Mouse (Mus musculus) layer of hippocampus, postnatal 36 days (tissue): ENCODE data around the gene Junb. TPM values are rescaled to one million over a fixed set of nuclear protein-coding genes. Genes with fewer than 3 reads are reported as not detected.

Experiments used
- DNase-seq, 2 experiments: peaks; one replicate each; pipeline ENCODE4 v3.0.0; 2022
- microRNA-seq, 2 experiments: library from miRNA; unstranded; fragments of <30 nt; microRNA quantifications; one replicate each; pipeline ENCODE4 v1.2.0; 2021
- total RNA-seq, 2 experiments: library from RNA; stranded (reverse); gene quantifications; 2 replicates each; pipeline ENCODE4 v1.2.3; 2021

The Junb gene
- total RNA-seq, 2 experiments from 2014 or later: 59.9 to 73.6 TPM

- no peak for DNase-seq
These were observed 40.7 kb downstream of the Junb start for GRCm38 (mm10) chr8:84937620-84938485.

DNA sequence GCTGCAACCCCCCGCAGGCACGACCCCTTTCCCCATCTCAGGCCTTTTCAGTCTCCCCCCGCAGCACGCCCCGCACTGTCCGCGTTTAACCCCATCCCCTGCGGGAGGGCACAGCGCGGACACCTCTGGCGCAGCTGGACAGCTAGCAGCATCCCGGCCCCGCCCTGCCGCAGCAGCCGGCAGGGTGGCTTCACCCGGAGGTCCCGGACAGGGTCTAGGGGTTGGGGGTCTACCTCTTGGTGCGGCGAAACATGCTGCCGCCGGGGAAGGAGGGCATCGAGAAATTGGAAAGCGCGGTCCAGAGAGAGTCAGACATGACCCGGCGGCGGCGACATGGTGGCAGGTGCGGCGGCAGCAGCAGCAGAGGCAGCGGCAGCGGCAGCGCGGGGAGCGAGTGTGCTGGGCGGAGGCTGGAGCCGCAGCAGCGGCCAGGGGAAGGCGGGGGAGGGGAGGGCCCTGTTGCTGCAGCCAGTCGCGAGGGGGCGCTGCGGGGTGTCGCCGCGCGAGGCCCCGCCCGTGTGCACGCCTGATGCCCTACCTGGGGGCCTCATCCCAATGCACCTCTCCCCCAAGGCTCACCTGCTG, 41.5 kb downstream of the Junb start, which contains the start of gene Mast1:
Mast1 (minus strand) TSS at position 398 of the 585 bp plus-strand sequence.
- DNase-seq: peak; percentile 68 to 72

GRCm38 (mm10) chr8:84936041-84936961, 42.2 kb downstream of the Junb start:
- no peak for DNase-seq

DNA sequence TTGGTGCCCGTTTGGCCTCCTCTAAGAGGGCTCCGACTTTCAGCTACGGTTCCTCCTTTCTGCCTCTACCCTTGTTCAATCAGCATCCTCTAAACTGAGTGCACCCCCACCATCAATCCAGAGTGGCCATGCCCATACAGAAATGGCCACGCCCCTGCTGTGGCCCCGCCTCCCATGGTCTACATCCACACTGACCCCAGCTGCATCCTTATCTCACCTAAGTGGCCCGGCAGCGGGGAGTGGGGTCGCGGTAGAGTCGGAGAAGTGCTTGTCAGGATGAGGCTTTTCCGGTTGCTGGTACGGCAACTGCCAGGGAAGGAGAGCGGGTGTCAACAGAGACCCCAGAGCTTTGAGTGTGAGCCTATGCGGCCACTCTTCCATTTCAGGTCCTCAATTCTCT, 43.0 kb downstream of the Junb start:
- DNase-seq: no peak

- no peak for DNase-seq
These were observed 43.7 kb downstream of the Junb start for GRCm38 (mm10) chr8:84934860-84935259.

DNA sequence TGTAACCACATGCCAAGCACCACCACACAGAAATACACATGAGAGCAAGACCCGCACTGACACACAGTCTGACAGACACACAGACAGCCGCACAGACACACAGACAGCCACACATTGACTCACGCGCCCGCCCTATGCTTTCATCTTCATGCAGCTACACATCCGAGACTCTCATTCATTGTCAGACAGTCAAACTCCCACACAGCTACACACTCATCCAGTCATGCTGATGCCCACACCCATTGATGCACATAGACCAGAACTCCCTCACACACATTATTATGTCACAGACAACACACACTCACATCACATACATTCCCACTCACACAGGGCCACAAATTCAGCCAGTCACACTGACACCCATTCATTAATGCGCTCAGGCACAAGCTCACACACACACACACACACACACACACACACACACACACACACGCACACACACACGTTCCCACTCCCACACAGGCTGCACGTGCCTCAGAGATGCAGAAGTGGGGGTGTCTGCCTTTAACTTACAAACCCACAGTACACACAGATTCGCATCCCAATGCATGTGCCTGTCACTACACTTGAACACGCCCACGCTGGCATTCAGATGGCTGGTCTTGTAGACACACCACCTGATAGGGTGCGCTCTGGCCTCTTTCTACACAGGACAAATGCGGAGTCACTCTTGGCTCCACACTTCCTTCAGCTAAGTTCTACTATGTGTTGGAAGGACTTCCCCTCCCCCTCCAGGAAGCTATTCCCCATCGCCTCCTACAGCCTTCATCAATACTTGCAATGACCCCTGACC, 44.6 kb downstream of the Junb start:
- no peak for DNase-seq

GRCm38 (mm10) chr8:84930582-84930981, 47.9 kb downstream of the Junb start:
- DNase-seq: no peak

DNA sequence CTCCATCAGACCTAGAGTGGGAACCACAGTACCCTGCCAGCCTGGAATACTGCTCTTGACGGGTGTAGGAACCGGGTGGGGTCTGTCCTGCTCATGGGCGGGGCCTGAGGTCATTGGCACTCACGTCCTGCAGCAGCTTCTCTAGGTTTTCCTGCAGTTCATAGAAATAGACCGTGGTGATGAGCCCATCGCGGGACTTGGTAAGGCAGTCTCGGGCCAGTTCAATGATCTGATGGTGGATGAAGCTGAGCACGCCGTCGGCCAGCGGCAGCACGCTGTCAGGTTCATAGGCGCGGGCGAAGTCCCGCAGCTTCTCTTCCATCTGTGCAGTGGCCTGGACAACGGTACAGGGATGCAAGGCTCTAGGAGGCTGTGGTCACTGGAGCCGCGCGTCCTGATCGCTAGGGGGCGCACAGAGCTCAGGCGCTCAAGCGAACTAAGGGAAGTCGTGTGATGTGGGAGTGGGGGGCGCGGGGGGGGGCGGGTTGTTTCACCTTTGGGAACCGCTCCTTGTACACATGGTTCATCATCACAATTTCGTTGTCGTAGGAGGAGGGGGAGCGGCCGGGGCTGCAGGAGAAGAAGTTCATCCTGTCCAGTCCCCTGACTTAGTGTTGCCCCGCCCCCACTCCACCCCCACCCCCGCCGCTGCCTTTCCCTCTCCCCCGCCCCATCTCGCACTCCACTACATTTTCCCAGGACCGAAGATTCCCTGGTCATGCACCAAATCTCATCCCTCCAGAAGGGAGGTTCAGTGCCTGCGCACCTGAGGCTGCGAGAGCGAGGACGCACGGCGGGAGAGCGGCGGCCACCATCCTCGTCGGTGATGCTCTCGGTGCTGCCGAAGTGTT, 49.8 kb downstream of the Junb start:
- peak in 1 of 2 experiments; percentile 57 for DNase-seq

DNA sequence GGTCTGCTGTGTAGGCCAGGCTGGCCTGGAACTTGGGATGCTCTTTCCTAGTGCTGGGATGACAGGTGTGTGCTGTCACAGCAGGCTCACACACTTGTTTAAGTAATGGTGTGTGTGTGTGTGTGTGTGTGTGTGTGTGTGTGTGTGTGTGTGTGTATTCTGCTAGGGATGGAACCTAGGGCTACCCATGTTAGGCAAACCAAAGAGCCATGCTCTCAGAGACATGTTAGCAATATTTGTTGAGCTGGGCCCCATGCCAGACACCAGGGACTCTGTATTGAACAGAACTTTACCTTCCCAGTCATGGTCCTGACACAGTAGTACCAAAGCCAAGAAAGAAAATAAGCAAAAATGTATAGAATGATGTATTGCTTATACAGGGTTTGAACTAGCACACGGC, 51.0 kb downstream of the Junb start:
- DNase-seq: no peak

GRCm38 (mm10) chr8:84925557-84925956, 53.0 kb downstream of the Junb start:
- no peak for DNase-seq

Small RNA genes lying within 50 kb of the gene (microRNA-seq; reads per million reads assigned to microRNA genes)
- gene Gm24197: 0.90 to 2.5 reads per million in 2 experiments

Other genes with a start within 250 kb of the Junb start
- 100 to 1,000 TPM; 387 to 434 TPM for gene Nfix, start 178.4 kb downstream of the Junb start, total RNA-seq
- gene Dand5, start 155.9 kb downstream of the Junb start, total RNA-seq: 10 to 100 TPM in 1 of 2 experiments, 1 to 10 TPM in 1; 9.4 to 10.5 TPM
- gene Gadd45gip1, start 147.2 kb downstream of the Junb start, total RNA-seq: 10 to 100 TPM; 23.2 to 25.7 TPM
- gene Rad23a, start 138.1 kb downstream of the Junb start, total RNA-seq: 10 to 100 TPM; 67.9 to 68.5 TPM
- gene Calr, start 131.8 kb downstream of the Junb start, total RNA-seq: 100 to 1,000 TPM; 557 to 631 TPM
- 10 to 100 TPM; 51.2 to 52.7 TPM for gene Farsa, start 121.7 kb downstream of the Junb start, total RNA-seq
- 10 to 100 TPM; 16.1 to 19.7 TPM for gene Syce2, start 106.6 kb downstream of the Junb start, total RNA-seq
- gene Gcdh, start 84.8 kb downstream of the Junb start, total RNA-seq: 10 to 100 TPM; 39.5 to 46.3 TPM
- gene Klf1, start 76.8 kb downstream of the Junb start, total RNA-seq: under 1 TPM in 1 of 2 experiments, not detected in 1; 0.40 TPM
- gene Dnase2a, start 70.2 kb downstream of the Junb start, total RNA-seq: 1 to 10 TPM; 3.2 to 3.9 TPM
- 10 to 100 TPM; 79.5 TPM for gene Mast1, start 41.4 kb downstream of the Junb start, total RNA-seq
- 1 to 10 TPM in 1 of 2 experiments, under 1 TPM in 1; 0.77 to 1.0 TPM for gene Rtbdn, start 31.7 kb downstream of the Junb start, total RNA-seq
- not detected for gene Gm49661, start 9.3 kb downstream of the Junb start, total RNA-seq
- gene Prdx2, start 9.1 kb downstream of the Junb start, total RNA-seq: 100 to 1,000 TPM; 338 to 356 TPM
- 10 to 100 TPM; 35.3 to 36.8 TPM for gene Rnaseh2a, start 9.0 kb downstream of the Junb start, total RNA-seq
- 1 to 10 TPM; 7.8 to 9.7 TPM for gene Hook2, start 11.9 kb upstream of the Junb start, total RNA-seq
- not detected for gene Best2, start 35.8 kb upstream of the Junb start, total RNA-seq
- 100 to 1,000 TPM; 120 to 121 TPM for gene Asna1, start 46.6 kb upstream of the Junb start, total RNA-seq
- 100 to 1,000 TPM; 133 to 136 TPM for gene Trir, start 48.1 kb upstream of the Junb start, total RNA-seq
- gene Tnpo2, start 58.2 kb upstream of the Junb start, total RNA-seq: 100 to 1,000 TPM; 147 to 149 TPM
- 10 to 100 TPM; 22.8 to 24.1 TPM for gene Fbxw9, start 81.3 kb upstream of the Junb start, total RNA-seq
- not detected for gene Gm5741, start 89.3 kb upstream of the Junb start, total RNA-seq
- 10 to 100 TPM; 52.1 to 60.6 TPM for gene Dhps, start 93.0 kb upstream of the Junb start, total RNA-seq
- 10 to 100 TPM; 55.0 to 65.7 TPM for gene Wdr83os, start 102.0 kb upstream of the Junb start, total RNA-seq
- gene Wdr83, start 102.6 kb upstream of the Junb start, total RNA-seq: 10 to 100 TPM; 26.1 to 28.4 TPM
- 10 to 100 TPM; 30.5 to 36.8 TPM for gene Man2b1, start 104.6 kb upstream of the Junb start, total RNA-seq
- 1 to 10 TPM; 6.8 to 8.0 TPM for gene Zfp791, start 144.4 kb upstream of the Junb start, total RNA-seq
- gene Cks1brt, start 173.2 kb upstream of the Junb start, total RNA-seq: not detected
- not detected for gene Olfr371, start 247.3 kb upstream of the Junb start, total RNA-seq